Mouse (Mus musculus): ENCODE results near the gene Zmym1. TPM values are rescaled to one million over a fixed set of nuclear protein-coding genes. Genes with fewer than 3 reads are reported as not detected.
"Not testable (repeated sequence)": the region's sequence is repeated elsewhere in the genome, so short reads cannot be mapped to it uniquely, and the experiment has no call there.

Zmym1 gene
- total RNA-seq (2021): 10 to 100 TPM; 12.9 to 14.3 TPM
- long read RNA-seq, experiment 1, partial matches to known transcripts: 0 of 14 reads
- long read RNA-seq, experiment 1, other reads (novel, unspliced or antisense): 11 of 14 reads
- long read RNA-seq, experiment 2, partial matches to known transcripts: 1 of 12 reads
- long read RNA-seq, experiment 2, other reads (novel, unspliced or antisense): 10 of 12 reads

- peak within 1 kb of the TSS; percentile 71 for H3K4me3 ChIP-seq
- no peak for TF ChIP-seq CTCF (conservative IDR thresholded peaks at IDR 0.05)
- peak; percentile 89 to 90 for DNase-seq (ENCODE audit: low spot score in 2 of 2)
- peak within 1 kb of the TSS; percentile 79 for H3K27ac ChIP-seq
Observed at GRCm38 (mm10) chr4:127060585-127061290, at the start of gene Zmym1. Zmym1 (minus strand) TSS chr4:127061152.

GRCm38 (mm10) chr4:127110570-127110969 lies 49.6 kb upstream of the Zmym1 start:
- H3K27ac ChIP-seq: no peak overlapping the region
- no peak for DNase-seq (ENCODE audit: low spot score in 2 of 2)
- no peak for TF ChIP-seq CTCF (conservative IDR thresholded peaks at IDR 0.05)
- H3K4me3 ChIP-seq: no peak overlapping the region

- DNase-seq (ENCODE audit: low spot score in 2 of 2): no peak
- TF ChIP-seq CTCF (conservative IDR thresholded peaks at IDR 0.05): no peak
- no peak overlapping the region for H3K27ac ChIP-seq
- no peak overlapping the region for H3K4me3 ChIP-seq
Observed at GRCm38 (mm10) chr4:127107566-127107965, 46.6 kb upstream of the Zmym1 start.

- H3K27ac ChIP-seq; DNase-seq (ENCODE audit: low spot score in 2 of 2): not testable (repeated sequence)
Observed at GRCm38 (mm10) chr4:127099552-127099951, 38.6 kb upstream of the Zmym1 start.

GRCm38 (mm10) chr4:127095090-127095489 lies 34.1 kb upstream of the Zmym1 start:
- Histone ChIP-seq H3K27ac (no peak overlapping the region), H3K4me3 (no peak overlapping the region)
- DNase-seq (ENCODE audit: low spot score in 2 of 2): no peak
- no peak for TF ChIP-seq CTCF (conservative IDR thresholded peaks at IDR 0.05)

More at GRCm38 (mm10) chr4:127099552-127099951, 38.6 kb upstream of the Zmym1 start:
- not testable (repeated sequence) for H3K4me3 ChIP-seq

GRCm38 (mm10) chr4:127091188-127091587 lies 30.2 kb upstream of the Zmym1 start:
- no peak for TF ChIP-seq CTCF (conservative IDR thresholded peaks at IDR 0.05)
- no peak for DNase-seq (ENCODE audit: low spot score in 2 of 2)
- H3K4me3 ChIP-seq: no peak overlapping the region
- no peak overlapping the region for H3K27ac ChIP-seq

- DNase-seq (ENCODE audit: low spot score in 2 of 2): no peak
- H3K4me3 ChIP-seq: no peak overlapping the region
- H3K27ac ChIP-seq: no peak overlapping the region
- TF ChIP-seq CTCF (conservative IDR thresholded peaks at IDR 0.05): no peak
Observed at GRCm38 (mm10) chr4:127085761-127086160, 24.8 kb upstream of the Zmym1 start.

- DNase-seq (ENCODE audit: low spot score in 2 of 2): no peak
- Histone ChIP-seq H3K27ac (no peak overlapping the region), H3K4me3 (no peak overlapping the region)
- TF ChIP-seq CTCF (conservative IDR thresholded peaks at IDR 0.05): no peak
Observed at GRCm38 (mm10) chr4:127083131-127083530, 22.2 kb upstream of the Zmym1 start.

- DNase-seq (ENCODE audit: low spot score in 2 of 2): no peak
- Histone ChIP-seq H3K27ac (no peak overlapping the region), H3K4me3 (no peak overlapping the region)
- no peak for TF ChIP-seq CTCF (conservative IDR thresholded peaks at IDR 0.05)
Observed at GRCm38 (mm10) chr4:127080806-127081205, 19.9 kb upstream of the Zmym1 start.

- peak; percentile 33; the same call in 1 of the 2 replicates for TF ChIP-seq CTCF (conservative IDR thresholded peaks at IDR 0.05)
- H3K4me3 ChIP-seq: peak within 1 kb of the TSS; percentile 86
- H3K27ac ChIP-seq: peak within 1 kb of the TSS; percentile 94
Observed at GRCm38 (mm10) chr4:127076875-127077548, 16.1 kb upstream of the Zmym1 start, which contains the start of gene Zmym6. Zmym6 (plus strand) TSS chr4:127077383.

GRCm38 (mm10) chr4:127074915-127075314 lies 14.0 kb upstream of the Zmym1 start:
- DNase-seq (ENCODE audit: low spot score in 2 of 2): no peak
- TF ChIP-seq CTCF (conservative IDR thresholded peaks at IDR 0.05): peak; percentile 20; the same call in 1 of the 2 replicates

More at GRCm38 (mm10) chr4:127076875-127077548, 16.1 kb upstream of the Zmym1 start, which contains the start of gene Zmym6:
- DNase-seq (ENCODE audit: low spot score in 2 of 2): peak; percentile 95

GRCm38 (mm10) chr4:127064051-127064450 lies 3.1 kb upstream of the Zmym1 start:
- H3K27ac ChIP-seq: no peak overlapping the region
- TF ChIP-seq CTCF (conservative IDR thresholded peaks at IDR 0.05): no peak
- DNase-seq (ENCODE audit: low spot score in 2 of 2): no peak
- no peak overlapping the region for H3K4me3 ChIP-seq

More at GRCm38 (mm10) chr4:127074915-127075314, 14.0 kb upstream of the Zmym1 start:
- H3K4me3 ChIP-seq: no peak overlapping the region
- H3K27ac ChIP-seq: no peak overlapping the region

- H3K27ac ChIP-seq: no peak overlapping the region
- peak; percentile 69 for TF ChIP-seq CTCF (conservative IDR thresholded peaks at IDR 0.05)
Observed at GRCm38 (mm10) chr4:127054522-127055198, 6.3 kb downstream of the Zmym1 start.

More at GRCm38 (mm10) chr4:127054522-127055198, 6.3 kb downstream of the Zmym1 start:
- H3K4me3 ChIP-seq: no peak overlapping the region
- DNase-seq (ENCODE audit: low spot score in 2 of 2): no peak
